Mouse (Mus musculus) layer of hippocampus, adult 18-20 months (tissue): ENCODE measurements at regions not wholly inside any gene's neighbourhood (a gene's known extent, or its start where the extent isn't known, plus 50 kb on each side); places are given as distances from the start of the nearest gene placed in this dataset.
A peak's percentile ranks its signal among the peaks of the same experiment; 100 is the strongest.

Source experiments
- DNase-seq, 2 experiments: peaks; one replicate each; pipeline ENCODE4 v3.0.0; 2022; ENCODE audit warnings: low spot score in 2 of 2

GRCm38 (mm10) chr1:166807163-166807945 lies 125.7 kb upstream of the Fmo9 start:
- DNase-seq: peak in 1 of 2 experiments; percentile 41

GRCm38 (mm10) chr1:166811341-166812071 lies 129.9 kb upstream of the Fmo9 start:
- DNase-seq: no peak

- no peak for DNase-seq
Measured at GRCm38 (mm10) chr1:166812072-166812461, 130.4 kb upstream of the Fmo9 start.

GRCm38 (mm10) chr1:166812920-166813439 lies 131.3 kb upstream of the Fmo9 start:
- no peak for DNase-seq

- no peak for DNase-seq
Measured at GRCm38 (mm10) chr1:166817927-166818326, 136.3 kb upstream of the Fmo9 start.

- DNase-seq: no peak
Measured at GRCm38 (mm10) chr1:166818682-166819081, 137.0 kb upstream of the Fmo9 start.

GRCm38 (mm10) chr1:166819420-166819819 lies 137.8 kb upstream of the Fmo9 start:
- no peak for DNase-seq

GRCm38 (mm10) chr1:166820050-166820449 lies 138.4 kb upstream of the Fmo9 start:
- DNase-seq: no peak

GRCm38 (mm10) chr1:166821146-166821545 lies 139.5 kb upstream of the Fmo9 start:
- DNase-seq: no peak

- DNase-seq: no peak
Measured at GRCm38 (mm10) chr1:166837299-166837698, 155.7 kb upstream of the Fmo9 start.

- no peak for DNase-seq
Measured at GRCm38 (mm10) chr1:166839833-166840232, 158.2 kb upstream of the Fmo9 start.

- DNase-seq: peak in 1 of 2 experiments; percentile 4
Measured at GRCm38 (mm10) chr1:166843397-166843877, 157.8 kb upstream of the Fam78b start.

- peak; percentile 17 to 36 for DNase-seq
Measured at GRCm38 (mm10) chr1:166846566-166846965, 154.7 kb upstream of the Fam78b start.

- no peak for DNase-seq
Measured at GRCm38 (mm10) chr1:166847233-166847632, 154.0 kb upstream of the Fam78b start.

GRCm38 (mm10) chr1:166848015-166848535 lies 153.1 kb upstream of the Fam78b start:
- no peak for DNase-seq

- DNase-seq: no peak
Measured at GRCm38 (mm10) chr1:166855988-166856387, 145.2 kb upstream of the Fam78b start.

- no peak for DNase-seq
Measured at GRCm38 (mm10) chr1:166866256-166866655, 135.0 kb upstream of the Fam78b start.

GRCm38 (mm10) chr1:166871258-166871657 lies 130.0 kb upstream of the Fam78b start:
- no peak for DNase-seq

- no peak for DNase-seq
Measured at GRCm38 (mm10) chr1:166876452-166876851, 124.8 kb upstream of the Fam78b start.

GRCm38 (mm10) chr1:166883215-166883614 lies 118.0 kb upstream of the Fam78b start:
- DNase-seq: no peak

GRCm38 (mm10) chr1:166895945-166896344 lies 105.3 kb upstream of the Fam78b start:
- no peak for DNase-seq

- peak; percentile 36 to 70 for DNase-seq
Measured at GRCm38 (mm10) chr1:166898741-166899140, 102.5 kb upstream of the Fam78b start.
